Mouse (Mus musculus): ENCODE results near the gene Sowahd.
"Not testable (repeated sequence)": the region's sequence is repeated elsewhere in the genome, so short reads cannot be mapped to it uniquely, and the experiment has no call there.

The Sowahd gene

GRCm38 (mm10) chrX:37048066-37048889 is at the start of gene Sowahd:
Gene Sowahd, plus strand, starts transcription at chrX:37048845.
- DNase-seq (ENCODE audit: low spot score), result no peak

- DNase-seq (ENCODE audit: low spot score), result no peak
These were observed 34.8 kb upstream of the Sowahd start for GRCm38 (mm10) chrX:37013870-37014269.

- no peak for DNase-seq (ENCODE audit: low spot score)
These were observed 30.4 kb upstream of the Sowahd start for GRCm38 (mm10) chrX:37018150-37018654.

GRCm38 (mm10) chrX:37019045-37019444 is 29.6 kb upstream of the Sowahd start:
- DNase-seq (ENCODE audit: low spot score), result no peak

GRCm38 (mm10) chrX:37022690-37023089 is 26.0 kb upstream of the Sowahd start:
- DNase-seq (ENCODE audit: low spot score), result peak; percentile 46

- no peak for DNase-seq (ENCODE audit: low spot score)
These were observed 24.9 kb upstream of the Sowahd start for GRCm38 (mm10) chrX:37023652-37024309.

GRCm38 (mm10) chrX:37028378-37028777 is 20.3 kb upstream of the Sowahd start:
- DNase-seq (ENCODE audit: low spot score), result peak; percentile 7

- peak; percentile 39 for DNase-seq (ENCODE audit: low spot score)
These were observed 5.9 kb upstream of the Sowahd start for GRCm38 (mm10) chrX:37042726-37043125.

- DNase-seq (ENCODE audit: low spot score), result peak; percentile 9
These were observed 512 bp downstream of the Sowahd start for GRCm38 (mm10) chrX:37048890-37049823.

- no peak for DNase-seq (ENCODE audit: low spot score)
These were observed 15.3 kb downstream of the Sowahd start for GRCm38 (mm10) chrX:37063902-37064301.

- DNase-seq (ENCODE audit: low spot score), result no peak
These were observed 18.7 kb downstream of the Sowahd start for GRCm38 (mm10) chrX:37067299-37067698.

GRCm38 (mm10) chrX:37068766-37069165 is 20.1 kb downstream of the Sowahd start:
- no peak for DNase-seq (ENCODE audit: low spot score)

GRCm38 (mm10) chrX:37074262-37074892 is 25.7 kb downstream of the Sowahd start:
- DNase-seq (ENCODE audit: low spot score), result peak; percentile 50

GRCm38 (mm10) chrX:37076651-37077050 is 28.0 kb downstream of the Sowahd start:
- DNase-seq (ENCODE audit: low spot score), result no peak

- not testable (repeated sequence) for DNase-seq (ENCODE audit: low spot score)
These were observed 31.7 kb downstream of the Sowahd start for GRCm38 (mm10) chrX:37080345-37080744.

- DNase-seq (ENCODE audit: low spot score), result no peak
These were observed 32.5 kb downstream of the Sowahd start for GRCm38 (mm10) chrX:37081194-37081593.

GRCm38 (mm10) chrX:37084318-37084926 is 35.8 kb downstream of the Sowahd start:
- no peak for DNase-seq (ENCODE audit: low spot score)

GRCm38 (mm10) chrX:37084927-37085660 is 36.4 kb downstream of the Sowahd start, which contains the start of gene Rpl39:
Gene Rpl39, minus strand, starts transcription at chrX:37085402.
- DNase-seq (ENCODE audit: low spot score), result peak; percentile 83

GRCm38 (mm10) chrX:37085665-37086064 is 37.0 kb downstream of the Sowahd start:
- no peak for DNase-seq (ENCODE audit: low spot score)

GRCm38 (mm10) chrX:37088778-37089177 is 40.1 kb downstream of the Sowahd start:
- no peak for DNase-seq (ENCODE audit: low spot score)
